Mouse (Mus musculus) erythroblast, adult 5-6 weeks (primary cell): ENCODE results near the gene Atp6v1e2. TPM values are rescaled to one million over a fixed set of nuclear protein-coding genes. Genes with fewer than 3 reads are reported as not detected.

Experiments used
- ATAC-seq: replicated peaks from 2 replicates; pipeline ENCODE4 v1.8.0; 2016; ENCODE audit warnings: moderate number of reproducible peaks, mild to moderate bottlenecking, moderate TSS enrichment, inconsistent platforms; ENCODE audit not compliant: poor library complexity, low FRiP score, severe bottlenecking
- total RNA-seq, 2 experiments: library from RNA; stranded (forward) in 1 of 2; stranded (reverse) in 1 of 2; fragments of 150-400 nt in 1 of 2; fragments of 200-764, 138-1000 nt in 1 of 2; gene quantifications; 2 replicates each; pipeline versions ENCODE4 v1.2.3 to v1.2.4; 2015 to 2017; ENCODE audit warnings: low replicate concordance in 2 of 2

Gene Atp6v1e2
- total RNA-seq, 2 experiments from 2014 or later = not detected

GRCm38 (mm10) chr17:86924679-86925078 lies 23.0 kb downstream of the Atp6v1e2 start:
- no peak for ATAC-seq

- ATAC-seq = no peak
Measured at GRCm38 (mm10) chr17:86919729-86920128, 28.0 kb downstream of the Atp6v1e2 start.

- no peak for ATAC-seq
Measured at GRCm38 (mm10) chr17:86918786-86919185, 28.9 kb downstream of the Atp6v1e2 start.

GRCm38 (mm10) chr17:86917048-86917447 lies 30.6 kb downstream of the Atp6v1e2 start, which contains the start of gene Tmem247:
TSS of gene Tmem247 (plus strand) at chr17:86917348.
- no peak for ATAC-seq

- ATAC-seq = no peak
Measured at GRCm38 (mm10) chr17:86915540-86915939, 32.2 kb downstream of the Atp6v1e2 start.

- no peak for ATAC-seq
Measured at GRCm38 (mm10) chr17:86913003-86913607, 34.6 kb downstream of the Atp6v1e2 start.

- no peak for ATAC-seq
Measured at GRCm38 (mm10) chr17:86911261-86911660, 36.4 kb downstream of the Atp6v1e2 start.

- no peak for ATAC-seq
Measured at GRCm38 (mm10) chr17:86909733-86910495, 37.8 kb downstream of the Atp6v1e2 start.

GRCm38 (mm10) chr17:86908316-86908715 lies 39.4 kb downstream of the Atp6v1e2 start:
- ATAC-seq = no peak

- no peak for ATAC-seq
Measured at GRCm38 (mm10) chr17:86907092-86907491, 40.6 kb downstream of the Atp6v1e2 start.

GRCm38 (mm10) chr17:86906601-86907000 lies 41.1 kb downstream of the Atp6v1e2 start:
- ATAC-seq = no peak

- ATAC-seq = no peak
Measured at GRCm38 (mm10) chr17:86906136-86906461, 41.6 kb downstream of the Atp6v1e2 start.

GRCm38 (mm10) chr17:86905297-86906135 lies 42.2 kb downstream of the Atp6v1e2 start:
- ATAC-seq = no peak

- no peak for ATAC-seq
Measured at GRCm38 (mm10) chr17:86904206-86904605, 43.5 kb downstream of the Atp6v1e2 start.

GRCm38 (mm10) chr17:86903596-86903995 lies 44.1 kb downstream of the Atp6v1e2 start:
- ATAC-seq = no peak

- ATAC-seq = no peak
Measured at GRCm38 (mm10) chr17:86902399-86903067, 45.2 kb downstream of the Atp6v1e2 start.

GRCm38 (mm10) chr17:86900564-86900963 lies 47.1 kb downstream of the Atp6v1e2 start:
- ATAC-seq = no peak

GRCm38 (mm10) chr17:86899821-86900220 lies 47.9 kb downstream of the Atp6v1e2 start:
- ATAC-seq = no peak

- no peak for ATAC-seq
Measured at GRCm38 (mm10) chr17:86897486-86898165, 50.1 kb downstream of the Atp6v1e2 start.

- no peak for ATAC-seq
Measured at GRCm38 (mm10) chr17:86895191-86895590, 52.5 kb downstream of the Atp6v1e2 start.
